13 mouse cellular contexts compared by ENCODE assay signal in genomic region chr2:163946221-163946620, GRCm38 (mm10). TPM values are rescaled to one million over a fixed set of nuclear protein-coding genes. Genes with fewer than 3 reads are reported as not detected.
DNase-seq lines count a peak whose midpoint lies in the region; ATAC-seq lines count a peak whose summit lies in the region.
"Had no signal": no experiment of that assay in that cellular context is flagged by ENCODE, and none has a peak within 500 bp of the region (broad histone marks: within the 10 kb centered on the region; RNA-seq: fewer than 3 reads in every experiment).

No protein-coding gene starts in this region.

- H3K9ac ChIP-seq in heart, embryonic 15.5 days, result no peak overlapping the region
- H3K9ac ChIP-seq: lung, embryonic 14.5 days; midbrain, embryonic 13.5 days had no signal

- WGBS in heart, embryonic 15.5 days, result 56% methylated on average over 15 of the region's 15 CpGs

- no peaks in the 10 kb centered on the region for H3K9me3 ChIP-seq in heart, embryonic 15.5 days (replicated peaks)
- H3K9me3 ChIP-seq: midbrain, embryonic 13.5 days had no signal

- H3K4me1 ChIP-seq in heart, embryonic 15.5 days (replicated peaks), result no peaks in the 10 kb centered on the region
- H3K4me1 ChIP-seq: midbrain, embryonic 13.5 days had no signal

- H3K4me2 ChIP-seq in heart, embryonic 15.5 days, result no peak overlapping the region
- H3K4me2 ChIP-seq: lung, embryonic 14.5 days; midbrain, embryonic 13.5 days had no signal

- no peaks in the 10 kb centered on the region for H3K36me3 ChIP-seq in heart, embryonic 15.5 days
- H3K36me3 ChIP-seq: midbrain, embryonic 13.5 days had no signal

- no peak for DNase-seq in heart, adult 18-20 months
- DNase-seq in ovary, adult 18-20 months (ENCODE audit: low spot score), result peak; percentile 81
- no peak for DNase-seq in ovary, postnatal 10 days (ENCODE audit: low spot score)
- peak; percentile 92 for DNase-seq in adrenal gland, adult 2 months
- peak; percentile 68 for DNase-seq in testis, postnatal 10 days (ENCODE audit: low spot score)
- no peak for DNase-seq in cerebellum, postnatal 36 days
- DNase-seq: cerebellum, adult 9-10 months; lung, embryonic 14.5 days; retina, postnatal 1 day had no signal

- no peak overlapping the region for H3K4me3 ChIP-seq in heart, embryonic 15.5 days
- H3K4me3 ChIP-seq: midbrain, embryonic 13.5 days had no signal

- H3K27ac ChIP-seq in heart, embryonic 15.5 days, result no peak overlapping the region
- H3K27ac ChIP-seq: midbrain, embryonic 13.5 days had no signal

- H3K27me3 ChIP-seq in heart, embryonic 15.5 days, result peaks cover 19% of the 10 kb centered on the region
- H3K27me3 ChIP-seq: midbrain, embryonic 13.5 days had no signal

- 0 out of 2 replicates have a peak, but pooled peaks have one; percentile 39 for ATAC-seq in heart, embryonic 15.5 days (replicated peaks; ENCODE audit: insufficient number of reproducible peaks, insufficient read depth, low FRiP score, low read depth)
- ATAC-seq: CD4-positive, CD25-positive, alpha-beta regulatory T cell, adult 4 months; midbrain, embryonic 13.5 days; Patski had no signal

RNA-seq across cellular contexts. Expression of gene Rims4, which starts 27.7 kb away (rescaled TPM):
- polyA plus RNA-seq in heart, embryonic 15.5 days (2015; fragmentation: Nextera tagmentation; extraction: Ambion mirVana), result 0.31 and 0.52 TPM in 2 replicates
- 1 to 10 TPM; 2.0 to 2.2 TPM for total RNA-seq in heart, adult 18-20 months (2021)
- total RNA-seq in adrenal gland, adult 2 months (2021), result 100 to 1,000 TPM in 1 of 2 experiments, 10 to 100 TPM in 1; 89.5 to 154 TPM
- polyA plus RNA-seq in adrenal gland, adult 2 months (2012; rRNA removed), result 36.4 and 60.2 TPM in 2 replicates
- polyA plus RNA-seq: CD4-positive, CD25-positive, alpha-beta regulatory T cell, adult 4 months; Patski had no signal

RNA-seq across cellular contexts. Expression of gene Ywhab, which starts 48.5 kb away (rescaled TPM):
- 202 and 213 TPM in 2 replicates for polyA plus RNA-seq in heart, embryonic 15.5 days (2015; fragmentation: Nextera tagmentation; extraction: Ambion mirVana)
- total RNA-seq in heart, adult 18-20 months (2021), result 10 to 100 TPM; 75.9 to 82.7 TPM
- 100 to 1,000 TPM; 260 to 298 TPM for total RNA-seq in adrenal gland, adult 2 months (2021)
- polyA plus RNA-seq in adrenal gland, adult 2 months (2012; rRNA removed), result 66.5 and 75.4 TPM in 2 replicates

Comparison
In these comparisons a context has a peak if more than half of its experiments do, and no peak if none do; other contexts are left out.
1. DNase-seq: peak in ovary, adult 18-20 months (single experiment), adrenal gland, adult 2 months (single experiment) and testis, postnatal 10 days (single experiment); none in heart, adult 18-20 months (0 of 2), ovary, postnatal 10 days (single experiment) and cerebellum, postnatal 36 days (0 of 2).
2. RNA of gene Rims4, which starts 27.7 kb away (total RNA-seq): 89.5 to 154 TPM in adrenal gland, adult 2 months; 2.0 to 2.2 TPM in heart, adult 18-20 months; every median in the first group is over 10 times any median in the second.